Mouse (Mus musculus): ENCODE results near the gene St3gal3. TPM values are rescaled to one million over a fixed set of nuclear protein-coding genes. Genes with fewer than 3 reads are reported as not detected.
A peak's percentile ranks its signal among the peaks of the same experiment; 100 is the strongest.

The St3gal3 gene
- polyA plus RNA-seq, 1 experiment: 71.2 TPM

- peak; percentile 63 to 74 for DNase-seq
- 23% methylated on average over 10 of the region's 10 CpGs for WGBS
- Histone ChIP-seq H3K4me3 (replicated peaks; ENCODE audit: insufficient read depth, low read depth, low read length) (no peak overlapping the region), H3K4me1 (ENCODE audit: control insufficient read depth, insufficient read depth, low read length) (peaks cover 34% of the 10 kb centered on the region), H3K27me3 (ENCODE audit: control insufficient read depth, insufficient read depth, low read length) (no peaks in the 10 kb centered on the region), H3K27ac (ENCODE audit: insufficient read depth, low read length) (peak overlapping the region; percentile 61)
- TF ChIP-seq POLR2A (IDR thresholded peaks at IDR 0.05; ENCODE audit: borderline replicate concordance, insufficient read depth, low read length) (no peak), CTCF (IDR thresholded peaks at IDR 0.05; ENCODE audit: borderline replicate concordance, insufficient read depth, low read depth, low read length) (no peak)
Observed at GRCm38 (mm10) chr4:118137311-118137710, 2.6 kb upstream of the St3gal3 start.

- Histone ChIP-seq H3K4me3 (replicated peaks; ENCODE audit: insufficient read depth, low read depth, low read length) (peak overlapping the region; percentile 90), H3K27me3 (ENCODE audit: control insufficient read depth, insufficient read depth, low read length) (no peaks in the 10 kb centered on the region), H3K27ac (ENCODE audit: insufficient read depth, low read length) (peak overlapping the region; percentile 95), H3K4me1 (ENCODE audit: control insufficient read depth, insufficient read depth, low read length) (peaks cover 38% of the 10 kb centered on the region)
- WGBS: 89% methylated on average over 1 of the region's 1 CpGs
- DNase-seq: no peak
- no peak for TF ChIP-seq POLR2A (IDR thresholded peaks at IDR 0.05; ENCODE audit: borderline replicate concordance, insufficient read depth, low read length)
- TF ChIP-seq CTCF (IDR thresholded peaks at IDR 0.05; ENCODE audit: borderline replicate concordance, insufficient read depth, low read depth, low read length): no peak
Observed at GRCm38 (mm10) chr4:118135414-118135813, 700 bp upstream of the St3gal3 start.

- H3K4me1 ChIP-seq (ENCODE audit: control insufficient read depth, insufficient read depth, low read length): peaks cover 18% of the 10 kb centered on the region
- TF ChIP-seq POLR2A (IDR thresholded peaks at IDR 0.05; ENCODE audit: borderline replicate concordance, insufficient read depth, low read length): no peak
- TF ChIP-seq CTCF (IDR thresholded peaks at IDR 0.05; ENCODE audit: borderline replicate concordance, insufficient read depth, low read depth, low read length): no peak
- peak; percentile 25 to 55 for DNase-seq
- 22% methylated on average over 5 of the region's 5 CpGs for WGBS
- no peak overlapping the region for H3K27ac ChIP-seq (ENCODE audit: insufficient read depth, low read length)
- no peaks in the 10 kb centered on the region for H3K27me3 ChIP-seq (ENCODE audit: control insufficient read depth, insufficient read depth, low read length)
- no peak overlapping the region for H3K4me3 ChIP-seq (replicated peaks; ENCODE audit: insufficient read depth, low read depth, low read length)
Observed at GRCm38 (mm10) chr4:118131329-118131728, 3.4 kb downstream of the St3gal3 start.

GRCm38 (mm10) chr4:118123030-118123704, 11.5 kb downstream of the St3gal3 start:
- Histone ChIP-seq H3K4me3 (replicated peaks; ENCODE audit: insufficient read depth, low read depth, low read length) (no peak overlapping the region), H3K27me3 (ENCODE audit: control insufficient read depth, insufficient read depth, low read length) (no peaks in the 10 kb centered on the region), H3K4me1 (ENCODE audit: control insufficient read depth, insufficient read depth, low read length) (peaks cover 6% of the 10 kb centered on the region), H3K27ac (ENCODE audit: insufficient read depth, low read length) (no peak overlapping the region)
- TF ChIP-seq CTCF (IDR thresholded peaks at IDR 0.05; ENCODE audit: borderline replicate concordance, insufficient read depth, low read depth, low read length): no peak
- TF ChIP-seq POLR2A (IDR thresholded peaks at IDR 0.05; ENCODE audit: borderline replicate concordance, insufficient read depth, low read length): no peak
- WGBS: 65% methylated on average over 14 of the region's 14 CpGs
- DNase-seq: no peak

- TF ChIP-seq POLR2A (IDR thresholded peaks at IDR 0.05; ENCODE audit: borderline replicate concordance, insufficient read depth, low read length): no peak
- no peak for TF ChIP-seq CTCF (IDR thresholded peaks at IDR 0.05; ENCODE audit: borderline replicate concordance, insufficient read depth, low read depth, low read length)
- no peak for DNase-seq
- 28% methylated on average over 10 of the region's 10 CpGs for WGBS
- Histone ChIP-seq H3K4me3 (replicated peaks; ENCODE audit: insufficient read depth, low read depth, low read length) (no peak overlapping the region), H3K27ac (ENCODE audit: insufficient read depth, low read length) (no peak overlapping the region), H3K4me1 (ENCODE audit: control insufficient read depth, insufficient read depth, low read length) (peaks cover 6% of the 10 kb centered on the region), H3K27me3 (ENCODE audit: control insufficient read depth, insufficient read depth, low read length) (no peaks in the 10 kb centered on the region)
Observed at GRCm38 (mm10) chr4:118122078-118122477, 12.6 kb downstream of the St3gal3 start.

- TF ChIP-seq CTCF (IDR thresholded peaks at IDR 0.05; ENCODE audit: borderline replicate concordance, insufficient read depth, low read depth, low read length) (no peak), POLR2A (IDR thresholded peaks at IDR 0.05; ENCODE audit: borderline replicate concordance, insufficient read depth, low read length) (no peak)
- WGBS: 96% methylated on average over 10 of the region's 10 CpGs
- Histone ChIP-seq H3K4me3 (replicated peaks; ENCODE audit: insufficient read depth, low read depth, low read length) (no peak overlapping the region), H3K27me3 (ENCODE audit: control insufficient read depth, insufficient read depth, low read length) (no peaks in the 10 kb centered on the region), H3K4me1 (ENCODE audit: control insufficient read depth, insufficient read depth, low read length) (peaks cover 8% of the 10 kb centered on the region), H3K27ac (ENCODE audit: insufficient read depth, low read length) (no peak overlapping the region)
- DNase-seq: no peak
Observed at GRCm38 (mm10) chr4:118117565-118117964, 17.1 kb downstream of the St3gal3 start.

- Histone ChIP-seq H3K27ac (ENCODE audit: insufficient read depth, low read length) (no peak overlapping the region), H3K4me3 (replicated peaks; ENCODE audit: insufficient read depth, low read depth, low read length) (no peak overlapping the region), H3K27me3 (ENCODE audit: control insufficient read depth, insufficient read depth, low read length) (no peaks in the 10 kb centered on the region), H3K4me1 (ENCODE audit: control insufficient read depth, insufficient read depth, low read length) (peaks cover 12% of the 10 kb centered on the region)
- 92% methylated on average over 11 of the region's 11 CpGs for WGBS
- no peak for DNase-seq
- no peak for TF ChIP-seq CTCF (IDR thresholded peaks at IDR 0.05; ENCODE audit: borderline replicate concordance, insufficient read depth, low read depth, low read length)
- TF ChIP-seq POLR2A (IDR thresholded peaks at IDR 0.05; ENCODE audit: borderline replicate concordance, insufficient read depth, low read length): no peak
Observed at GRCm38 (mm10) chr4:118116098-118116497, 18.6 kb downstream of the St3gal3 start.

GRCm38 (mm10) chr4:118115132-118115531, 19.6 kb downstream of the St3gal3 start:
- WGBS: 91% methylated on average over 7 of the region's 7 CpGs
- Histone ChIP-seq H3K27me3 (ENCODE audit: control insufficient read depth, insufficient read depth, low read length) (no peaks in the 10 kb centered on the region), H3K4me1 (ENCODE audit: control insufficient read depth, insufficient read depth, low read length) (peaks cover 12% of the 10 kb centered on the region), H3K27ac (ENCODE audit: insufficient read depth, low read length) (no peak overlapping the region), H3K4me3 (replicated peaks; ENCODE audit: insufficient read depth, low read depth, low read length) (no peak overlapping the region)
- DNase-seq: no peak
- no peak for TF ChIP-seq POLR2A (IDR thresholded peaks at IDR 0.05; ENCODE audit: borderline replicate concordance, insufficient read depth, low read length)

Measured in cerebellum, adult 2 months (tissue).